Mouse (Mus musculus): ENCODE measurements around the gene Lmf1.

Lmf1 gene

DNA sequence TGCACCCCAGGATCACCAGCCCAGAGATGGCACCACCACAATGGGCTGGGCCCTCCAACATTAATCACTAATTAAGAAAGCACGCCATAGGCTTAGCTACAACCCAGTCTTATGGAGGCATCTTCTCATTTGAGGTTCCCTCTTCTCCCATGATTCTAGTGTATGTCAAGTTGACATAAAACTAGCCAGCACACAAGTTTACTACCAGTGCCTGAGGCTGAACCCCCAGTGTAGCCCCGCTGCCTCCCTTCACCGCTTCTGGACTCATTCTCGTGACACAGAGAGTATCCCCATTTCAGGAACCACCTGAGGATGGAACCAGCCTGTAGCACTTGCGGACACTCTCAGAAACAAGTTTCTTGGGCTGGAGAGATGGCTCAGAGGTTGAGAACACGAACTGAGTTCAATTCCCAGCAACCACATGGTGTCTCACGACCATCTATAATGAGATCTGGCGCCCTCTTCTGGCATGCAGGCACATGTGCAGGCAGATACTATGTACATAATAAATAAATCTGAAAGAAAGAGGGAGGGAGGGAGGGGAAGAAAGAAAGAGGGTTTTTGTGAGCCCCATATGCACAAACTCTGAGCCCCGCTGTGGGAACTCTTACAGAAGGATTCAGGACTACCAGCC, 122.1 kb downstream of the Lmf1 start:
- DNase-seq (ENCODE audit: low spot score in 2 of 2) = no peak

DNA sequence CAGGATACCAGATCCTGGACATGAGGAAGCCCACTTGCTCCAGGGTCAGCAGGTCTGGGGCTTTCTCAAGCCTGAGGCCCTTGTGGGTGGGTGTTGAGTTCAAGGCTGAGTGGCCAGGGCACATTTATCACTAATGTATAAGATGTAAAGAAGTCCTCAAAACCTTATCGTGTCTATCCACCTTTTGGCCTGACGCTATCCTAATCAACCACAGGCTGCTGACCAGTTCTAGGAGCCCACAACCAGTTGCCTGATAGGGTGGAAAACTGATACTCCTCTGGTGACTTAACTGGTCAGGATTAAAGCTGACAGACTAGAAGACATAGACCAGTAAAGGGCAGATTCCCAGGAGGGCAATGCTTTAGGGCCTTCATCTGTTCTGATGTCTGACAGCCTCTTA, 131.1 kb downstream of the Lmf1 start:
- DNase-seq (ENCODE audit: low spot score in 2 of 2) = no peak

DNA sequence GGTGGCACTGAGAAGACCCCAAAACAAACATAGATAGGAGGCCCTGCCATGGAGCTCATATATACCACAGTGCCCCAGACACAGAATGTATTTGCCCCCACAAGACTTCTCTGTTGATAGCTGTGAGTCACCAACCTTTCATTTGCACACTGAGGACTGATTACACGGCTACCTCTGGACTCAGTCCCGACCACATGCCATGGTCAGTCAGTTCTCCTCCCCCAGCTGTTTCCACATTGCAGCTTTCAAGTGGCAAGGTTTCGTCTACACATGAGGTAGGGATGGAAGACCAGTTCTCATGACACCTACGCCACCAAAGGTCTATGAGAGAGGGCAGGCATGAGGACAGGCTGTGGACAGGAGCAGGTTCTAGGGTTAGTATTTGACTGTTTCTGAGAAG, 132.3 kb downstream of the Lmf1 start:
- DNase-seq (ENCODE audit: low spot score in 2 of 2) = no peak

Measured in spleen, postnatal 4 days (tissue).